Mouse (Mus musculus): Measurements from ENCODE around the gene H1foo.

DNA sequence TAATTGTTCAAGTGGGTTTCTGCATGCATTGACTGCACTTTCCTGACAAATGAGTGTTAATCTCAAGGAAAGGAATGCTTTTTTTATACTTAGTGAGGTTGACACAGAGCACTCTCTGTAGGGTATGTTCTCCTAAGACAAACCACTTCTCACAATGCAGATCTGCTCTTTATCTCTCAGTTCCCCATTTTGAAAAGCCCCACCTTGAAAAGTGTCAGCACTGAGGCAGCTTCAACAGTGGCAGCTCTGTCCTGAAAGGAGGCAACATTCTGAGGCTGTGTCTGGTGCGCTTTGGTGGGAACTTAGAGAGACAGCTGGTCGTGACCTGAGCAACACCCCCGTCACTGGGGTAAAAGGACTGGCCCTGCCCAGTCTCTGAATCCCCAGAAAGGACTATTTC lies 35.7 kb upstream of the H1foo start:
- TF ChIP-seq CTCF (IDR thresholded peaks at IDR 0.05; ENCODE audit: low read depth, low read length) (no peak), TAL1 (conservative IDR thresholded peaks at IDR 0.05; ENCODE audit: low read depth, low read length) (no peak), GATA1 (IDR thresholded peaks at IDR 0.05; ENCODE audit: borderline replicate concordance, low read length) (no peak), POLR2AphosphoS5 (IDR thresholded peaks at IDR 0.05; ENCODE audit: insufficient replicate concordance, low read depth, low read length) (no peak), GATA2 (IDR thresholded peaks at IDR 0.05; ENCODE audit: borderline replicate concordance, low read depth, low read length) (no peak)
